Mouse (Mus musculus) cerebellum, adult 9-10 months (tissue): Measurements from ENCODE around the gene Mnx1.
A peak's percentile ranks its signal among the peaks of the same experiment; 100 is the strongest.
"Not testable (repeated sequence)": the region's sequence is repeated elsewhere in the genome, so short reads cannot be mapped to it uniquely, and the experiment has no call there.

ENCODE experiments used
- DNase-seq: peaks from one replicate; pipeline ENCODE4 v3.0.0; 2022

Gene Mnx1

GRCm38 (mm10) chr5:29468351-29469065 lies 9.8 kb downstream of the Mnx1 start:
- no peak for DNase-seq

- no peak for DNase-seq
Measured at GRCm38 (mm10) chr5:29467489-29468350, 10.6 kb downstream of the Mnx1 start.

GRCm38 (mm10) chr5:29462943-29463686 lies 15.2 kb downstream of the Mnx1 start:
- no peak for DNase-seq

- no peak for DNase-seq
Measured at GRCm38 (mm10) chr5:29456895-29457656, 21.2 kb downstream of the Mnx1 start.

- DNase-seq = no peak
Measured at GRCm38 (mm10) chr5:29452352-29452751, 25.9 kb downstream of the Mnx1 start.

- DNase-seq = no peak
Measured at GRCm38 (mm10) chr5:29445275-29445674, 33.0 kb downstream of the Mnx1 start.

- DNase-seq = not testable (repeated sequence)
Measured at GRCm38 (mm10) chr5:29436728-29437127, 41.5 kb downstream of the Mnx1 start.

GRCm38 (mm10) chr5:29435491-29435890 lies 42.8 kb downstream of the Mnx1 start:
- DNase-seq = no peak

- no peak for DNase-seq
Measured at GRCm38 (mm10) chr5:29434872-29435358, 43.4 kb downstream of the Mnx1 start.

- peak; percentile 89 for DNase-seq
Measured at GRCm38 (mm10) chr5:29434228-29434871, 43.9 kb downstream of the Mnx1 start, which contains the start of gene Nom1. Gene Nom1 (plus strand): TSS chr5:29434664.

GRCm38 (mm10) chr5:29423330-29423729 lies 54.9 kb downstream of the Mnx1 start:
- not testable (repeated sequence) for DNase-seq
